Mouse (Mus musculus) midbrain, embryonic 12.5 days (tissue): Measurements from ENCODE around the gene Txnrd3. TPM values are rescaled to one million over a fixed set of nuclear protein-coding genes. Genes with fewer than 3 reads are reported as not detected.
A peak's percentile ranks its signal among the peaks of the same experiment; 100 is the strongest.

Experiments used
- ATAC-seq: fragments of 200-750 bp; cut with Nextera tagmentation; 2 replicates; pipeline ENCODE4 v1.8.0; 2017; ENCODE audit warnings: low read depth, moderate TSS enrichment, moderate library complexity; ENCODE audit not compliant: low FRiP score
- H3K27ac ChIP-seq: fragments of 300-500 bp; sonication (generic); replicated peaks from 2 replicates; pipeline ENCODE4 v1.5.1; 2016; ENCODE audit warnings: mild to moderate bottlenecking
- H3K27me3 ChIP-seq: fragments of 300-500 bp; sonication (generic); 2 replicates; pipeline ENCODE4 v1.6.1; 2016; ENCODE audit warnings: mild to moderate bottlenecking
- H3K36me3 ChIP-seq: fragments of 300-500 bp; sonication (generic); 2 replicates; pipeline ENCODE4 v1.6.1; 2016
- H3K4me1 ChIP-seq: fragments of 300-500 bp; sonication (generic); 2 replicates; pipeline ENCODE4 v1.6.1; 2016
- H3K4me2 ChIP-seq: fragments of 300-500 bp; sonication (generic); replicated peaks from 2 replicates; pipeline ENCODE4 v1.6.1; 2016; ENCODE audit warnings: mild to moderate bottlenecking, moderate library complexity
- H3K4me3 ChIP-seq: fragments of 300-500 bp; sonication (generic); 2 replicates; pipeline ENCODE4 v1.5.1; 2016; ENCODE audit warnings: mild to moderate bottlenecking
- H3K9ac ChIP-seq: fragments of 300-500 bp; sonication (generic); replicated peaks from 2 replicates; pipeline ENCODE4 v1.6.1; 2016; ENCODE audit warnings: mild to moderate bottlenecking, moderate library complexity
- H3K9me3 ChIP-seq: fragments of 300-500 bp; sonication (generic); 2 replicates; pipeline ENCODE4 v1.6.1; 2016; ENCODE audit warnings: mild to moderate bottlenecking
- WGBS: fragments of 180-500 bp; shearing (Covaris S2); methylation state at CpG from one replicate; pipeline ENCODE4 v1.1.7; 2016; 5-methylcytosine and 5-hydroxymethylcytosine counted together
- polyA plus RNA-seq: library from polyadenylated mRNA; unstranded; fragments of >200 nt; fragmentation: Nextera tagmentation; extraction: Ambion mirVana; gene quantifications from 2 replicates; pipeline ENCODE4 v1.2.1, GENCODE M21; 2016

Txnrd3 gene
- polyA plus RNA-seq, 1 experiment from 2014 or later: 14.1 TPM

DNA sequence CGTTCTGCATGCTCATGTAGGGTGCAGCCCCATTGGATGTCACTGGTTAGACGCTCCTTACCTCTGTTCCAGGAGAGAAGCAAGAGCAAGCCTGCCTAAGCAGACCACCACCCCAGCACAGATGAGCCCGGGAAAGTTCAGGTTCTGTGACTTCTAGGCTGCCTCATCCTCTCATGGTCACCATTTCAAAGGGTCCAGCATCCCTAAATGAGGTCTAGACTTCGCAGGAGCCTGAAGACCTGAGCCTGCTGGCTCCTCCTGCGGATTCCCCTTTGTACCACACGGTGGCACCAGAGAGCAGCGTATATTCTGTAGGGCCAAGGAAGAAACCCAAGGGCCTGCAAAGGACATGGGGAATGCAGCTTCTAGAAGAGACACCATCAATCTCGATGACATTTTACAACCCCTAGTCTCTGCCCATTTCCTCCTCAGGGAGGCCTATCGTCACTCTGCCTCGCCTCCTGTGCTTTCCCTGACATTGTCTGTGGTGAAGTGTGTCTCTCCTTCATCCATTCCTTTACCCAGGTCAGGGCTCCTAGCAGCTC lies 35.6 kb downstream of the Txnrd3 start:
- ATAC-seq: peak; percentile 73
- no peak overlapping the region for H3K27ac ChIP-seq
- WGBS: 22% methylated on average over 10 of the region's 10 CpGs

DNA sequence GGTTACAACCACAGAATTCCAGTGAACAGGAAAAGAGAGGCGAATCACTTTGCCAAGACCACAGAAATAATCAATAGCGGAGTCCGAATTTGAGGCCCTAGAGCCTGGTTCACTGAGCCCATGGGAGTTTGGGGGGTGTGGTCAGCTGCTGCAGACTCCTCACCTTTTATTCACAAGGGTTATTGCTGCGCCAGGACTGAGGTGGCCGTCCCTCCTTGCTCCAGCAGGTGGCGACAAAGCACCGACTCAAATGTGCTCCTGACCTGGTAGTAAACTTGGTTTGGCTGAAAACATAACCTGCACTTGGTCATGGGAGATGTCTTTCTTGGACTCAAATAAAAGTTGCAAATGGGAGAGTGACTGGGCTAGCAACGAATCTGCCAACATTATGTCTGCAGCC lies 36.4 kb downstream of the Txnrd3 start:
- H3K4me1 ChIP-seq: no peaks in the 10 kb centered on the region
- H3K27ac ChIP-seq: no peak overlapping the region
- no peak overlapping the region for H3K4me3 ChIP-seq
- H3K9ac ChIP-seq: no peak overlapping the region
- no peak overlapping the region for H3K4me2 ChIP-seq
- 0 out of 2 replicates have a peak, but pooled peaks cover 7% of the 10 kb centered on the region for H3K36me3 ChIP-seq
- ATAC-seq: peak; percentile 53
- H3K9me3 ChIP-seq: no peaks in the 10 kb centered on the region
- no peaks in the 10 kb centered on the region for H3K27me3 ChIP-seq
- 7% methylated on average over 8 of the region's 8 CpGs for WGBS

More for the DNA sequence above, 35.6 kb downstream of the Txnrd3 start:
- no peaks in the 10 kb centered on the region for H3K9me3 ChIP-seq
- no peak overlapping the region for H3K4me2 ChIP-seq
- H3K4me3 ChIP-seq: no peak overlapping the region
- no peaks in the 10 kb centered on the region for H3K4me1 ChIP-seq
- H3K27me3 ChIP-seq: no peaks in the 10 kb centered on the region
- H3K36me3 ChIP-seq: peaks cover 14% of the 10 kb centered on the region; the same call in 1 of the 2 replicates
- no peak overlapping the region for H3K9ac ChIP-seq

- ATAC-seq: no peak
- WGBS: 70% methylated on average over 1 of the region's 1 CpGs
- Histone ChIP-seq H3K27ac (no peak overlapping the region), H3K4me3 (no peak overlapping the region), H3K9me3 (no peaks in the 10 kb centered on the region), H3K4me2 (no peak overlapping the region), H3K27me3 (no peaks in the 10 kb centered on the region), H3K36me3 (no peaks in the 10 kb centered on the region), H3K9ac (no peak overlapping the region), H3K4me1 (no peaks in the 10 kb centered on the region)
Observed at GRCm38 (mm10) chr6:89684231-89684630, 40.4 kb downstream of the Txnrd3 start.

- Histone ChIP-seq H3K9ac (no peak overlapping the region), H3K4me2 (no peak overlapping the region), H3K36me3 (no peaks in the 10 kb centered on the region), H3K4me3 (no peak overlapping the region), H3K27me3 (no peaks in the 10 kb centered on the region), H3K27ac (no peak overlapping the region), H3K9me3 (no peaks in the 10 kb centered on the region), H3K4me1 (no peaks in the 10 kb centered on the region)
- ATAC-seq: no peak
- WGBS: 81% methylated on average over 1 of the region's 1 CpGs
Observed at GRCm38 (mm10) chr6:89687100-89687499, 43.3 kb downstream of the Txnrd3 start.

- no peak overlapping the region for H3K9ac ChIP-seq
- no peaks in the 10 kb centered on the region for H3K4me1 ChIP-seq
- no peak overlapping the region for H3K4me3 ChIP-seq
- H3K4me2 ChIP-seq: no peak overlapping the region
- H3K36me3 ChIP-seq: no peaks in the 10 kb centered on the region
- WGBS: 67% methylated on average over 2 of the region's 2 CpGs
- H3K27ac ChIP-seq: no peak overlapping the region
- no peaks in the 10 kb centered on the region for H3K27me3 ChIP-seq
- ATAC-seq: no peak
- peaks cover 4% of the 10 kb centered on the region; the same call in 1 of the 2 replicates for H3K9me3 ChIP-seq
Observed at GRCm38 (mm10) chr6:89706624-89707023, 62.8 kb downstream of the Txnrd3 start.

GRCm38 (mm10) chr6:89707240-89707639 lies 63.5 kb downstream of the Txnrd3 start, which contains the start of gene Vmn1r40:
Gene Vmn1r40, plus strand, starts transcription at chr6:89707540.
- no peak within 1 kb of the TSS for H3K27ac ChIP-seq
- no peak within 1 kb of the TSS for H3K4me3 ChIP-seq
- H3K36me3 ChIP-seq: no peaks in the 10 kb centered on the region
- H3K27me3 ChIP-seq: no peaks in the 10 kb centered on the region
- H3K4me2 ChIP-seq: no peak within 1 kb of the TSS
- no peaks in the 10 kb centered on the region for H3K4me1 ChIP-seq
- WGBS: 85% methylated on average over 4 of the region's 4 CpGs
- H3K9ac ChIP-seq: no peak within 1 kb of the TSS
- H3K9me3 ChIP-seq: peaks cover 4% of the 10 kb centered on the region; the same call in 1 of the 2 replicates
- no peak for ATAC-seq

GRCm38 (mm10) chr6:89718051-89718450 lies 74.3 kb downstream of the Txnrd3 start:
- Histone ChIP-seq H3K4me2 (no peak overlapping the region), H3K4me1 (no peaks in the 10 kb centered on the region), H3K9me3 (0 out of 2 replicates have a peak, but pooled peaks cover 6% of the 10 kb centered on the region), H3K27me3 (no peaks in the 10 kb centered on the region), H3K27ac (no peak overlapping the region), H3K9ac (no peak overlapping the region), H3K36me3 (no peaks in the 10 kb centered on the region), H3K4me3 (no peak overlapping the region)
- no peak for ATAC-seq

Other genes starting within 250 kb of the Txnrd3 start
- gene Chchd6, start 48.3 kb upstream of the Txnrd3 start, polyA plus RNA-seq: 92.9 and 97.0 TPM in 2 replicates
- gene Vmn1r40, start 63.6 kb downstream of the Txnrd3 start, polyA plus RNA-seq: not detected in 2 replicates
- not detected in 2 replicates for gene Vmn1r41, start 96.8 kb downstream of the Txnrd3 start, polyA plus RNA-seq
- not detected in 2 replicates for gene Vmn1r42, start 232.4 kb downstream of the Txnrd3 start, polyA plus RNA-seq
- not detected in 2 replicates for gene Vmn1r43, start 232.4 kb downstream of the Txnrd3 start, polyA plus RNA-seq
- not detected in 2 replicates for gene Vmn1r44, start 239.7 kb downstream of the Txnrd3 start, polyA plus RNA-seq